Mouse (Mus musculus): ENCODE measurements around the gene Fnbp1.

The Fnbp1 gene

DNA sequence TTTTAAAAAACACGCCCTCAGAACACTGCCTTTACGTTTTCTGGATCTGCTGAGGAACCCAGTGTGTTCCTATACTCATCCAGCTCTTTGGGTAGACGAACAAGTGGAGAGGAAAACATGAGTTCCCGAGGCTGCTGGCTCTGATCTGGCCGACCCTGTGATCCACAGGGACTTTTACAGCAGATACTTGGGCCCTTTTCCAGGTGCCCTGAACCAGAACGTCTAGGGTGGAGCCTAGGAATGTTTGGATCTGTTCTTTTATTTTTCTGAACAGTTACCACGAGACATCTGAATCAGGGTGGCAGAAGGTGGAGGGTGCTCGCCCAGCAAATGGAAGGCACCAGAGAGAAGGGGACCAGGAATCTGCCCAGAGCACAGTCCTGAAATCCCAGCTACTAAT, 42.7 kb downstream of the Fnbp1 start:
- DNase-seq (ENCODE audit: low spot score in 2 of 2), result no peak

DNA sequence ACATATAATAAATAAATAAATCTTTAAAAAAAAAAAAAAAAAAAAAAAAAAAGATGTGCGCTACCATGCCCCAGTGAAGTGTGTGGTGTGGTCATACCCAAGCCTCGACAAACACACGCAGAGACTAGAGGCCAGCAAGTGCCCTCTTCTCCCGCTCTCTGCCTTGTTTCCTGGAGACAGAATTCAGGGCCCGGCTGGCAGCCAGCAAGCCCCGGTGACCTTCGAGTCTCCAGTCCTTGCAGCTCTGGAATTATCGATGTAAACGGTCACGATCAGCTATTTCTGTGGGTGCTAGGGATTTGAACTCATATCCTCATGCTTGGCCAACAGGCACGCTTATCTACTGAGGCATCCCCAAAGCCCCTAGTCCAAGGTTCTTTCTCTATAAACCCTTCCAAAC, 43.2 kb downstream of the Fnbp1 start:
- DNase-seq (ENCODE audit: low spot score in 2 of 2), result no peak

DNA sequence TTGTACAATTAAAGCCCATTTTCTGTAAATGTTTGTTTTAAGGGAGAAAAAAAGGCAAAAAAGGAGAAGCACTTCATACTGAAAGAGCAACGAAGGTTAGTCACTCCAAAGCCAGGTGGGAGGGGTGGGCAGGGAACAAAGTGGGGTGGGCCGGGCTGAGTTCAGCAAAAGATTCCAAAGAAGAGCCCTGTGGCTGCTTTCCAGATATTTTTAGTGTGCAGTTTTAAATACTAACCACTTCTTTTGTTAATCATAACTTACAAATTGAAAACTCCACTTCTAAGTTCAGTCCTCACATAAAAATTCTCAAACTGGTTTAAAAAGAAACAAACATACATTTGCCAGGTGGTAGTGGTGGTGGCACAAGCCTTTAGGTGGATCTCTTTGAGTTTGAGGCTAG, 44.5 kb downstream of the Fnbp1 start:
- DNase-seq (ENCODE audit: low spot score in 2 of 2), result no peak

DNA sequence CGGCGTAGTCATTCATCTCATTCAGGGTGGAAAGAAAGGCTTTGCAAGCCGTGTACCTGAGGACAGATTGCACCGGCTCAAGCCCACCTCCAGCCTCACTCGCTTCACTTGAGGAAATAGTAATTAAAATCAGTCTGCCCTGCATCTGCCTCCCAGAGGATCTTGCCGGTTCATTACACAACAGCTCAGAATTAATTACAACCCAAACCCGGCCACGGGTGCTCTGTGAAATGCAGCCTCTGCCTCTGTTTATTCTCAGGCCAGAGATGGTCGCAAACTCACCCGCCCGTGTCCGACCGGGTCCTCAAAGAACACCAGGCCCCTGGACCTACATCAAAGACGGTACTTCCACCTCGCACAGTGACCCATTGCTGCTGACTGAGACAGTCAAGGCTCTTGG, 45.7 kb downstream of the Fnbp1 start:
- no peak for DNase-seq (ENCODE audit: low spot score in 2 of 2)

- DNase-seq (ENCODE audit: low spot score in 2 of 2), result no peak
These were observed 47.2 kb downstream of the Fnbp1 start for GRCm38 (mm10) chr2:31094565-31094964.

DNA sequence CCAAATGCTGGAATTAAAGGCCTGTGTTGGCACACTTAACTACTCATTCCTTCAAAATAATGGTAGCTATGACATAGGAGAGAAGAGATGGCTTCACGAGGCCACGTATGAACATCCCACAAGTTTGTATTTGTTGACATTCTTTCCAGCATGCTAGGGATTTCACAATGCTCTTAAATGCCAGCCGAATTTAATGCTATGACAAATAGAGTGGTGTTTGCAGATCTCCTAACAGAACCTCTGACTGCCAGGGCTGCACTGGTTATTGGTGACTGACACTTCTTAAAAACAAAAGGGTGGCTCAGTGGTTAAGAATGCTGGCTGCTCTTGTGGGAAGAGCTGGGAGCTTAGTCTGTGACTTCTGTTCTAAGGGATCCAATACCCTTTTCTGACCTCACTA, 48.9 kb downstream of the Fnbp1 start:
- DNase-seq (ENCODE audit: low spot score in 2 of 2), result no peak

GRCm38 (mm10) chr2:31091182-31091581, 50.6 kb downstream of the Fnbp1 start:
- DNase-seq (ENCODE audit: low spot score in 2 of 2), result no peak

GRCm38 (mm10) chr2:31089607-31090006, 52.2 kb downstream of the Fnbp1 start:
- DNase-seq (ENCODE audit: low spot score in 2 of 2), result no peak

- no peak for DNase-seq (ENCODE audit: low spot score in 2 of 2)
These were observed 52.9 kb downstream of the Fnbp1 start for GRCm38 (mm10) chr2:31088871-31089270.

- DNase-seq (ENCODE audit: low spot score in 2 of 2), result peak in 1 of 2 experiments; percentile 33
These were observed 53.8 kb downstream of the Fnbp1 start for GRCm38 (mm10) chr2:31087663-31088661.

DNA sequence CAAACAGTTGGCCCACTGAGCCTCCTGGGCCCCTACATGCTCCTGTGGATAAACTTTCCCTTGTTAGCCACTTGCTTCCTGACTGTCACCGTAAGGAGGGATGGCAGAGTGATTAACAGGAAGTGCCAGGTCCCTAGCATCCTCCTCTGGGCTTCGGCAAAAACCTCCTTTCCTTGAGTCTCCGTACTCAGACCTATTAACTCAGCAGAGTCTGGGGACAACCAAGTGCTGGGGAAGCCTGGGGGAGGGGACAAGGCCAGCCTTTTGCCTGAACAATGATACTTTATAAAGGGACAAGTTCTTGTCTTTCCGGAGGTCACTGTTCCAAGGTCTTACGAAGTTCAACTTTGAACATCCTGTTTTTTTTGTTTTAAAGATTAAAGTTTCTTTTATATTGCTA, 54.7 kb downstream of the Fnbp1 start:
- DNase-seq (ENCODE audit: low spot score in 2 of 2), result no peak

DNA sequence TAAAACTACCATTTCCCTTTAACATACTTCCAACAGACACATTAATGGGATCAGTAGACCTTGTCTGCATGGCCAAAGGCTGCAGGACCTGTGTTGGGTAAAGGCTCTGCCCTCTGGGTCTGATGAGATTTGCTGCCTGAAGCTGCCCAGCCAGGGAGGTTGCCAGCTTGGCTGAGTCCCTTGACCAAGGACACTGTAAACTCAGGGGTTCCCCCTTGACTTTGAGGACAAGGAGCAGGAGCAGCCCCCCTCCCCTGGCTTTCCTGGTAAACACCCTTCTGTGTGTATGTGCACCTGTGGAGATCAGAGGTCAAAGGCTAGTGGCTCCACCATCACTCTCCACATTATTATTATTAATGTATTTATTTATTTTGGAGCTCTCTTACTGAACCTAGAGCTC, 55.3 kb downstream of the Fnbp1 start:
- no peak for DNase-seq (ENCODE audit: low spot score in 2 of 2)

DNA sequence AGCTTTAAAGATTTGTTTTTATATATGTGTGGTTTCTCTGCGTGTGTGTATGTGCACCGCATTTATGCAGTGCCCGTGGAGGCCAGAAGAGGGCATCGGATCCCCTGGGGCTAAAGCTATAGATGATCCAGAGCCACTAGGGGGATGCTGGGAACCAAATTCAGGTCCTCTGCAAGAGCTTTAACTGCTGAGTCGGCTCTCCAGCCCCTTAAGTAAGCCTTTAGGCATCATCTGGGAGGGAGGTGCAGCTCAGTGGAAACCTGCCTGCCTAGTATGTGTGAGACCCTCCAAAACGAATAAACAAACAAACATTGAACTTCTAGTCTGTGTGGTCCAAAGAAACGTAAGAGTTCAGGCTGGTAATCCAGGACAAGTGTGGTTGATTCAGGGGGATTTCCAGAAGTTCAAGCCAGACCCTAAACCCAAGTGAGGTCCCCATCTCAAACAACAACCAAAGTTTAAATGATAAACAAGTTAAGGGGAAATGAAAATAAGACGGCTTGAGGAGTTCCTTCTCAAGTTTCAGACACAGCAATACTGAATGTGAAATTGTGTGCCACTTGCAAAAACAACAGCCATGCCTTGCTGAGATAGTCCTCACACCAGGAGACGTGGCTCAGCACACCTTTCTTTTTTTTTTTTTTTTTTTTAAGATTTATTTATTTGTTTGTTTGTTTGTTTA, 57.5 kb downstream of the Fnbp1 start:
- DNase-seq (ENCODE audit: low spot score in 2 of 2), result peak in 1 of 2 experiments; percentile 28

- no peak for DNase-seq (ENCODE audit: low spot score in 2 of 2)
These were observed 58.4 kb downstream of the Fnbp1 start for GRCm38 (mm10) chr2:31083372-31083771.

GRCm38 (mm10) chr2:31082639-31083038, 59.2 kb downstream of the Fnbp1 start:
- DNase-seq (ENCODE audit: low spot score in 2 of 2), result peak; percentile 81 to 91

- peak; percentile 53 to 62 for DNase-seq (ENCODE audit: low spot score in 2 of 2)
These were observed 60.5 kb downstream of the Fnbp1 start for GRCm38 (mm10) chr2:31081349-31081748.

DNA sequence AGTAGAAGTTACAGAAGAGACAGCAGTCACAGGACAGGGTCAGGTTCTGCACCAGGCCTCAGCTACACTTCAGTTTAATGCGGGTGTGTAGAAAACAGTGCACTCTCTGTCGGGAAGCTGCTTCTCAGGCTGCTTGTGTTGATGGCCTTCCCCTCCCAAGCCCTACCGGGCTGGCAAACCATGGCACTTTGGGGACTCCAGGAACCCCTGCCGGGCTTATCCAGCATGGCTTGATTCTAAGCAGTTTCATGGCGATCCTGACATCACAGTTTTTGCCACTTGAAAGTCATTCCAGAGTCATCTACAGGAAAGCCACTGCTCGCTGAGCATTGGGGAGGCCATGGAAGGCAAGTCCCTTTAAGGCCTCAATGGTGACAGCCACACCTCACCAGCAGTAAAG, 62.7 kb downstream of the Fnbp1 start:
- no peak for DNase-seq (ENCODE audit: low spot score in 2 of 2)

- DNase-seq (ENCODE audit: low spot score in 2 of 2), result no peak
These were observed 64.2 kb downstream of the Fnbp1 start for GRCm38 (mm10) chr2:31077574-31077973.

GRCm38 (mm10) chr2:31076351-31077140, 65.3 kb downstream of the Fnbp1 start:
- no peak for DNase-seq (ENCODE audit: low spot score in 2 of 2)

DNA sequence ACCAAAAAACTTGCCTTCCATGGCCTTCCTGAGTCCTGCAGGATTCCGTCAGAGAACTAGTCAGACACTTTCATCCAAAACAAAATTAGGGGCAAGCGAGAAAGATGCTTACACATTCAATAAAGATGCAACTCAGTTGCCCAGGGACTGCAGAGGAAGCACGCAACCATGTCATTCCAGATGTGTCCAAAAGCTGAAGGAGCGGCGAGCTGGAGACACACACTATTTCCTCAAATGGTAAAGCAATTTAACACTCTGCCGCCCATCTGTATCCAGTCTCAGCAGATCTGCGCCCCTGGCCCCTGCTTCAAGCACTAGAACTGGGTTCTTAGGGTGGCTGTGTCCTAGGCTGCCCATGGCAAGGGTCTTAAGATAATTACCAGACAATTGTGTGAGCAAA, 66.0 kb downstream of the Fnbp1 start:
- DNase-seq (ENCODE audit: low spot score in 2 of 2), result no peak

DNA sequence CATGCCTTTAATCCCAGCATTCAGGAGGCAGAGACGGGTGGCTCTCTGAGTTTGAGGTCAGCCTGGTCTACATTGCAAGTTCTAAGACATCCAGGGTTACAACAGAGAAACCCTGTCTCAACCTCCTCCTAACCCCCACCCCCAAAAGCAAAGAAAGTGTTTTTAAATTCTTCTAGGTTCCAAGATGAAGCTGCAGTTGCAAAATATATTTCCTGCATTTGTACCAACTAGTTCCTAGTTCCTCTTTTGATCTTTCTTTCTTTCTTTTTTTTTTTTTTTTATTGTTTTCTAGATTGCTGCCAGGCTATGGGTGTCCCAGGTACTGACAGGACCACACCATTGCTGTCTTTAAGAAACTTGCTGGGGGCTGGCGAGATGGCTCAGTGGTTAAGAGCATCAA, 66.6 kb downstream of the Fnbp1 start:
- no peak for DNase-seq (ENCODE audit: low spot score in 2 of 2)

- DNase-seq (ENCODE audit: low spot score in 2 of 2), result no peak
These were observed 72.3 kb downstream of the Fnbp1 start for GRCm38 (mm10) chr2:31069506-31069905.

Measured in natural killer cell, adult 2 months (primary cell).